Mouse (Mus musculus) myocyte (in vitro differentiated cells): ENCODE data around the gene Tbc1d10c. TPM values are rescaled to one million over a fixed set of nuclear protein-coding genes. Genes with fewer than 3 reads are reported as not detected.

Experiments
- H3K27me3 ChIP-seq: one replicate; pipeline ENCODE4 v1.6.1; 2011; ENCODE audit not compliant: control insufficient read depth, insufficient read depth, insufficient read length
- H3K36me3 ChIP-seq: one replicate; pipeline ENCODE4 v1.6.1; 2011; ENCODE audit not compliant: control insufficient read depth, insufficient read depth
- H3K4me2 ChIP-seq: one replicate; pipeline ENCODE4 v1.6.1; 2011; ENCODE audit warnings: low read depth, control low read depth
- H3K4me3 ChIP-seq: one replicate; pipeline ENCODE4 v1.5.1; 2011; ENCODE audit warnings: mild to moderate bottlenecking, control low read depth, moderate library complexity
- H3K79me2 ChIP-seq: one replicate; pipeline ENCODE4 v1.6.1; 2011; ENCODE audit not compliant: control insufficient read depth, insufficient read depth
- H3ac ChIP-seq: one replicate; pipeline ENCODE4 v1.6.1; 2011; ENCODE audit not compliant: control insufficient read depth, insufficient read length
- CEBPB ChIP-seq: IDR thresholded peaks from 2 replicates; pipeline ENCODE4 v1.6.1; 2011; ENCODE audit warnings: mild to moderate bottlenecking, moderate library complexity; ENCODE audit not compliant: poor library complexity, insufficient read depth, severe bottlenecking
- E2F4 ChIP-seq: IDR thresholded peaks from one replicate; pipeline ENCODE4 v1.6.1; 2011; ENCODE audit warnings: mild to moderate bottlenecking, control low read depth, moderate library complexity; ENCODE audit not compliant: insufficient read depth
- MAX ChIP-seq: IDR thresholded peaks from one replicate; pipeline ENCODE4 v1.6.1; 2011; ENCODE audit warnings: low read depth, mild to moderate bottlenecking, control low read depth
- MYOD1 ChIP-seq, 3 experiments: IDR thresholded peaks; one replicate each; pipeline ENCODE4 v1.6.1; 2011; ENCODE audit warnings: control low read depth in 2 of 3, low read depth in 2 of 3, mild to moderate bottlenecking in 2 of 3, moderate library complexity in 1 of 3; ENCODE audit not compliant: insufficient read length in 2 of 3, control insufficient read depth in 1 of 3
- MYOG ChIP-seq, 3 experiments: IDR thresholded peaks; one replicate each; pipeline ENCODE4 v1.6.1; 2011; ENCODE audit warnings: control low read depth in 2 of 3, low read depth in 2 of 3, mild to moderate bottlenecking in 2 of 3; ENCODE audit not compliant: insufficient read length in 2 of 3, control insufficient read depth in 1 of 3, insufficient read depth in 1 of 3
- POLR2A ChIP-seq: IDR thresholded peaks from one replicate; pipeline ENCODE4 v1.6.1; 2011; ENCODE audit warnings: low read depth, mild to moderate bottlenecking, control low read depth, moderate library complexity; ENCODE audit not compliant: insufficient read length
- POLR2AphosphoS2 ChIP-seq: IDR thresholded peaks from one replicate; pipeline ENCODE4 v1.6.1; 2011; ENCODE audit warnings: low read depth, control low read depth; ENCODE audit not compliant: insufficient read length
- REST ChIP-seq: IDR thresholded peaks from one replicate; pipeline ENCODE4 v1.6.1; 2011; ENCODE audit warnings: mild to moderate bottlenecking, control low read depth, moderate library complexity; ENCODE audit not compliant: insufficient read depth, insufficient read length
- SRF ChIP-seq: IDR thresholded peaks from one replicate; pipeline ENCODE4 v1.6.1; 2011; ENCODE audit warnings: low read depth; ENCODE audit not compliant: control insufficient read depth, insufficient read length
- TCF12 ChIP-seq: IDR thresholded peaks from one replicate; pipeline ENCODE4 v1.6.1; 2011; ENCODE audit warnings: mild to moderate bottlenecking, control low read depth; ENCODE audit not compliant: poor library complexity, insufficient read depth, severe bottlenecking
- TCF3 ChIP-seq: IDR thresholded peaks from one replicate; pipeline ENCODE4 v1.6.1; 2011; ENCODE audit warnings: low read depth, control low read depth; ENCODE audit not compliant: insufficient read length
- USF1 ChIP-seq: IDR thresholded peaks from one replicate; pipeline ENCODE4 v1.6.1; 2011; ENCODE audit warnings: low read depth, mild to moderate bottlenecking, control low read depth, moderate library complexity
- polyA plus RNA-seq: library from polyadenylated mRNA; unstranded; fragments of >200 nt; fragmentation: generic; extraction: Trizol; gene quantifications from one replicate; pipeline ENCODE4 v1.2.1, GENCODE M21; 2012; ENCODE audit warnings: missing spikeins

The Tbc1d10c gene
- polyA plus RNA-seq, 1 experiment = 0.67 TPM

DNA sequence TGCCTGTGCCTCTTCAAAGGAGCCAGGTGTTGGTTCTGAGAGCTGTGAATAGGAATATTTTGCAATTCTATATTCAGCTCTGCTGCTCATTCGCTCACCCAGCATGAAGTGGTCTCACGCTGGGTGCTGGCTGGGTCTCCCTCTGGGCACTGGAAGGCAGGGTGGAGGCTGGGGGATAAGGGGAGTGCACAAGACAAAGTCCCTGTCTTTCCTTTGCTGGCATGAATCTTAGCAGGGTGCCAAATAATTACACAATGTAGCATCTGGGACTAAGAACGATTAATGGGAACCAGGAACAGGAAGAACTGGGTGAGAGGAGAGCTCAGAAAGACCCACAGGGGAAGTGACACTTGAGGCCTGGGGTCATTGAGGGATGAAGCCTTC, 44.1 kb downstream of the Tbc1d10c start:
- Histone ChIP-seq H3K4me3 (no peak overlapping the region), H3K4me2 (no peak overlapping the region), H3K79me2 (peaks cover 15% of the 10 kb centered on the region), H3ac (no peak overlapping the region), H3K36me3 (peaks cover 6% of the 10 kb centered on the region), H3K27me3 (no peaks in the 10 kb centered on the region)
- TF ChIP-seq MYOG (IDR thresholded peaks at IDR 0.05; ENCODE audit: control insufficient read depth in 1 of 3, insufficient read depth in 1 of 3, insufficient read length in 2 of 3, low read depth in 2 of 3) (no peak), REST (no peak), SRF (no peak), MYOD1 (IDR thresholded peaks at IDR 0.05; ENCODE audit: control insufficient read depth in 1 of 3, insufficient read length in 2 of 3, low read depth in 2 of 3) (no peak), MAX (no peak), TCF3 (no peak), USF1 (no peak), E2F4 (no peak), POLR2AphosphoS2 (no peak), POLR2A (no peak), TCF12 (no peak), CEBPB (no peak)

DNA sequence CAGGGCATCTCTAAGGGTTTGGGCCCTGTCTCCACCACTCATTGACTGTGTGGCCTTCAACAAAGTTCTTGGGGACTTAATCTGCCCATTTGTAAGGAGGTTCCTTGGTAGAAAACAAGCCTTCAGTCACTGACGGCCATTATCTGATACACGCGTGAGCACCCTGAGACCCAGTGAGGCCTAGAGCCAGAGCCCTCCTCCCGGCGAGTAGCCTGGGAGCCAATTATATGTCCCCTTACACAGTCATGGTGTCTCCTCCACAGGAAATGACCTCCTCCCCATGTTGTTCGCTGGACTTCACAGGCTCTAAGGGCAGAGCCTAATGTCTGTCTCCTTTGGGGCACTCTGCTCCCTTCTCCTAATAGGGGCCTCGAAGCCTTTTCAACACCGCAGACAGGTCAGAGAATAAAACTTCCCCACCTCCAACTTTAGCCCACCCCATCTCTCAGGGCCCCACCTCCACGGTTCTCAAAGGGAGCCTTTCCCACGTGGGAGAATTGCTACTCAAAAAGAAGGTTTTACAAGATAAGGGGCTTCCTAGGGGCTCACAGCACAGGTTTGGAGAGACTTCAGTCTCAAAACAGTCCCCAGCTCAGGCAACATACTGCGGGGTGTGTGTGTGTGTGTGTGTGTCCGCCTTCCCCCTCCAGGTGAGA, 44.6 kb downstream of the Tbc1d10c start:
- no peaks in the 10 kb centered on the region for H3K27me3 ChIP-seq
- no peak for TF ChIP-seq POLR2A
- no peak for TF ChIP-seq TCF12
- no peak for TF ChIP-seq E2F4
- TF ChIP-seq CEBPB = no peak
- no peak for TF ChIP-seq MAX
- TF ChIP-seq REST = no peak
- no peak for TF ChIP-seq TCF3
- TF ChIP-seq USF1 = no peak

DNA sequence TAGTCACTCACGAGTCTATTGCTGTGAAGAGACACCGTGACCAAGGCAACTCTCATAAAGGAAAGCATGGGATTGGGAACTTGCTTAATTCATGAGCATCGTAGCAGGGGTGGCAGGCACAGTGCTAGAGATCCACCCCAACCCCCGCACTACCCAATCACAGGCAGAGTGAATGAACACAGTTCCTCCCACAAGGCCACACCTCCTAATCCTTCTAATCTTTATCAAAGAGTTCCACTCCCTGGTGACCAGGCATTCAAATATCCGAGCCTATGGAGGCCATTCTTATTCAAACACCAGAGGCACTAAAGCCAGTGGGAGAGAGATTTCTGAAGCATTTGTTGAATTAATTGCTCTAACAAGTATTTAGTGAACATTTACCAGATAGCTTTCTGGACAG, 45.1 kb downstream of the Tbc1d10c start:
- H3K4me3 ChIP-seq = no peak overlapping the region
- H3K27me3 ChIP-seq = no peaks in the 10 kb centered on the region
- H3ac ChIP-seq = no peak overlapping the region
- TF ChIP-seq USF1 (no peak), MYOD1 (IDR thresholded peaks at IDR 0.05; ENCODE audit: control insufficient read depth in 1 of 3, insufficient read length in 2 of 3, low read depth in 2 of 3) (no peak), TCF12 (no peak), MAX (no peak), POLR2AphosphoS2 (no peak), POLR2A (no peak), CEBPB (no peak), E2F4 (no peak), MYOG (IDR thresholded peaks at IDR 0.05; ENCODE audit: control insufficient read depth in 1 of 3, insufficient read depth in 1 of 3, insufficient read length in 2 of 3, low read depth in 2 of 3) (no peak), TCF3 (no peak), SRF (no peak), REST (no peak)
- H3K79me2 ChIP-seq = peaks cover 15% of the 10 kb centered on the region
- H3K4me2 ChIP-seq = no peak overlapping the region
- H3K36me3 ChIP-seq = peaks cover 5% of the 10 kb centered on the region

More for the DNA sequence above, 44.6 kb downstream of the Tbc1d10c start:
- Histone ChIP-seq H3K79me2 (peaks cover 15% of the 10 kb centered on the region), H3ac (no peak overlapping the region), H3K36me3 (peaks cover 6% of the 10 kb centered on the region), H3K4me3 (no peak overlapping the region), H3K4me2 (no peak overlapping the region)

DNA sequence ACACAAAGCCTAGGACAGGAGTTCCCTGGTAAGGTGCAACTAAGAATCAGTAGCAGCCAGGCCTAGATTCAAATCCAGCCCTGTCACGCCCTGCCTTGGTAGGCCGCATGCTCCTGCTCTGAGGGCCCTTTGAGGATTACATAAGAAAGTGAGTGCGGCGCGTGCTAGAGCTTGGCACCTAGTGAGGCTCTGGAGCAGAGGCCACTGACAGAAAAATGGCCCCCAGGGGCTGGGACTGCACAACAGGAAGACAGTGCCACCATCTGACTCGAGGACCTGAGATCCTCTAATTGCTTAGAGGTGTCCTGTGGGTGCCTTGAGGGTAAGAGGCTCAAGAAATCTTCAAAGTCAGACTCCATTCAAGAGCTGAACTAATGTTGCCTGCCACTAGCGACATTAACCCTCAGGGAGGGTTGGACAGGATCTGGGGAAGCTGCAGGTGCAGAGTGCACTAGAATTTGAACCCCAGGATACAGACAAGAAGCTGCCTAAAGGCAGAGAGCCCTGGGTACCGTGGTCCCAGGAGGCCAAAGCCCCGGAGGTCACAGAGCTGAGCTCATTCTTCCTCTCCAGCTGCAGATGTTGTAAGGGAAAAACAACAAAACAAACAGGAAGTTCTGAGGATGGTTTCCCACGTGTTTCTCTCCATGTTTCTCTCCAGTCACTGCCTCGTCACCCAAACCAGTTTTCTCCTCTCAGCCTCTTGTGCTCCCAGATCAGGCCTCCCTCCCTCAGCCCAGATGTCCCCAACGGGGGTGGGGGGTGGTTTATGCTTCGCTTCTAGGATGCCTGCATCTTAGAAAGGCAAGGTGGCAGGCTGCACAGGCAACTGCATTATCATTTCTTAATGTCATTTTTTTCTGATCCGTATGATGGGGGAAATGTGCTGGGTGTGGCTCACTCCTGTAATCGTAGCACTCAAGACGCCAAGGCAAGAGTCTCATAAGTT, 46.3 kb downstream of the Tbc1d10c start:
- peaks cover 12% of the 10 kb centered on the region for H3K79me2 ChIP-seq
- no peak overlapping the region for H3K4me3 ChIP-seq
- TF ChIP-seq TCF3 = no peak
- no peak for TF ChIP-seq POLR2AphosphoS2
- no peak for TF ChIP-seq E2F4
- TF ChIP-seq MYOG (IDR thresholded peaks at IDR 0.05; ENCODE audit: control insufficient read depth in 1 of 3, insufficient read depth in 1 of 3, insufficient read length in 2 of 3, low read depth in 2 of 3) = no peak
- no peak for TF ChIP-seq CEBPB
- TF ChIP-seq TCF12 = no peak
- TF ChIP-seq MYOD1 (IDR thresholded peaks at IDR 0.05; ENCODE audit: control insufficient read depth in 1 of 3, insufficient read length in 2 of 3, low read depth in 2 of 3) = no peak
- no peak for TF ChIP-seq MAX
- TF ChIP-seq SRF = no peak
- no peak for TF ChIP-seq USF1
- TF ChIP-seq POLR2A = no peak
- H3ac ChIP-seq = no peak overlapping the region
- H3K27me3 ChIP-seq = no peaks in the 10 kb centered on the region
- no peaks in the 10 kb centered on the region for H3K36me3 ChIP-seq
- no peak overlapping the region for H3K4me2 ChIP-seq
